Mouse (Mus musculus) Patski (cell line): ENCODE measurements at regions not wholly inside any gene's neighbourhood (a gene's known extent, or its start where the extent isn't known, plus 50 kb on each side); places are given as distances from the start of the nearest gene placed in this dataset.

Source experiments
- ATAC-seq: fragments of 100-300 bp; one replicate; pipeline ENCODE4 v1.8.0; 2021
- CTCF ChIA-PET: fragments of 350-600 bp; sonication (Branson Sonifier 250); formaldehyde crosslinking; loops from one replicate; lab custom pipeline; 2022; ENCODE audit warnings: inconsistent platforms; lab: Charles Lee
- POLR2A ChIA-PET: fragments of 350-600 bp; sonication (Branson Sonifier 250); formaldehyde crosslinking; loops from one replicate; lab custom pipeline; 2022; ENCODE audit warnings: antibody characterized with exemption, inconsistent platforms; lab: Charles Lee
- DNase-seq: peaks from one replicate; pipeline ENCODE4 v3.0.0-alpha.2; 2011; ENCODE audit warnings: low read depth, low spot score
- H3K27me3 ChIP-seq: fragments of 371-371 bp; one replicate; pipeline ENCODE4 v1.5.1; 2021
- CTCF ChIP-seq: fragments of 100-300 bp; IDR thresholded peaks from one replicate; pipeline ENCODE4 v1.5.1; 2021
- in situ Hi-C: fragments of 300-500 bp; cut with MboI; formaldehyde crosslinking; loops from 3 replicates; pipeline ENCODE4 v1.11.1; 2018; ENCODE audit warnings: low pct_unique_long_range_greater_than_20kb, mixed read lengths

- no peak for ATAC-seq
- ChIA-PET POLR2A (no interaction called here), CTCF (no interaction called here)
- H3K27me3 ChIP-seq, result no peaks in the 10 kb centered on the region
- no peak for DNase-seq
- in situ Hi-C loops, result loop anchor here (10.0 kb wide), 1 partner anchor 131 kb away; the partner anchor contains the start of gene Hs6st1
- TF ChIP-seq CTCF, result no peak
Observed at GRCm38 (mm10) chr1:35933511-35933910, 134.7 kb upstream of the Hs6st1 start.

- peak; percentile 69 for ATAC-seq
- no peaks in the 10 kb centered on the region for H3K27me3 ChIP-seq
- peak; percentile 27 for DNase-seq
- POLR2A ChIA-PET, result no interaction called here
- CTCF ChIA-PET, result interaction anchor here (1.7 kb wide), 1 partner anchor 10 kb away, joined by 4 read pairs; no protein-coding TSS in a partner anchor
- TF ChIP-seq CTCF, result no peak
- in situ Hi-C loops, result loop anchor here (10.0 kb wide), 1 partner anchor 130 kb away; the partner anchor contains the start of gene Hs6st1
Observed at GRCm38 (mm10) chr1:35935099-35935651, 133.0 kb upstream of the Hs6st1 start.

- no peak for TF ChIP-seq CTCF
- in situ Hi-C loops, result loop anchor here (10.0 kb wide), 1 partner anchor 128 kb away; the partner anchor contains the start of gene Hs6st1
- ATAC-seq (no peak), DNase-seq (no peak)
- H3K27me3 ChIP-seq, result no peaks in the 10 kb centered on the region
- CTCF ChIA-PET, result interaction anchor here (1.1 kb wide), 1 partner anchor 10 kb away, joined by 5 read pairs; no protein-coding TSS in a partner anchor
- POLR2A ChIA-PET, result no interaction called here
Observed at GRCm38 (mm10) chr1:35936362-35937093, 131.7 kb upstream of the Hs6st1 start.

DNA sequence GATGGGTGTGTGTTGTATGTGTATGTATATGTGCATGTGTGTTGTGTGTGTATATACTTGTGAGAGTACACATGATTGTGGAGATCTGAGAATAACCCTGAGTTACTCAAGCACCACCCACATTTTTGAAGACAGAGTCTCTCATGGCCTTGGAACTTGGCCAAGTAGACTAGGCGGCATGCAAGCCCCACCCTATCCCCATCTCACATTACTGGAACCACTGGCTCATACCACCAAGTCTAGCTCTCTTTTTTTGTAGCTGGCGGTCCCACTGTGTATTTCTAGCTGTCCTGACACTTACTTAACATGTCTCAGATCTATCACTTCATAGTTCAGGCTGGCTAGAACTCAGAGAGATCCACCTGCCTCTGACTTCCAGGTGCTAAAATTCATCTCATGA is 128.0 kb upstream of the Hs6st1 start:
- in situ Hi-C loops, result loop anchor here (10.0 kb wide), 1 partner anchor 65 kb away; no protein-coding TSS in a partner anchor
- no peak for TF ChIP-seq CTCF
- DNase-seq (no peak), ATAC-seq (no peak)
- no peaks in the 10 kb centered on the region for H3K27me3 ChIP-seq
- POLR2A ChIA-PET, result no interaction called here
- CTCF ChIA-PET, result no interaction called here

- no peak for DNase-seq
Observed at GRCm38 (mm10) chr1:35941642-35942077, 126.5 kb upstream of the Hs6st1 start.

GRCm38 (mm10) chr1:35942222-35942621 is 126.0 kb upstream of the Hs6st1 start:
- DNase-seq, result no peak
- in situ Hi-C loops, result loop anchor here (10.0 kb wide), 1 partner anchor 63 kb away; no protein-coding TSS in a partner anchor

More at GRCm38 (mm10) chr1:35941642-35942077, 126.5 kb upstream of the Hs6st1 start:
- in situ Hi-C loops, result loop anchor here (10.0 kb wide), 1 partner anchor 63 kb away; no protein-coding TSS in a partner anchor
- ChIA-PET CTCF (no interaction called here), POLR2A (no interaction called here)
- no peaks in the 10 kb centered on the region for H3K27me3 ChIP-seq
- ATAC-seq, result no peak
- no peak for TF ChIP-seq CTCF

GRCm38 (mm10) chr1:35943800-35944199 is 124.4 kb upstream of the Hs6st1 start:
- ATAC-seq, result no peak
- ChIA-PET POLR2A (no interaction called here), CTCF (no interaction called here)
- in situ Hi-C loops, result loop anchor here (10.0 kb wide), 1 partner anchor 61 kb away; no protein-coding TSS in a partner anchor
- no peak for DNase-seq
- no peaks in the 10 kb centered on the region for H3K27me3 ChIP-seq
- TF ChIP-seq CTCF, result no peak

More at GRCm38 (mm10) chr1:35942222-35942621, 126.0 kb upstream of the Hs6st1 start:
- no peak for TF ChIP-seq CTCF
- H3K27me3 ChIP-seq, result no peaks in the 10 kb centered on the region
- ChIA-PET POLR2A (no interaction called here), CTCF (no interaction called here)
- no peak for ATAC-seq

- no peak for DNase-seq
- ChIA-PET CTCF (interaction anchor here (1.4 kb wide), 1 partner anchor 9 kb away, joined by 4 read pairs; no protein-coding TSS in a partner anchor), POLR2A (no interaction called here)
- no peak for TF ChIP-seq CTCF
- in situ Hi-C loops, result loop anchor here (10.0 kb wide), 1 partner anchor 60 kb away; no protein-coding TSS in a partner anchor
- H3K27me3 ChIP-seq, result no peaks in the 10 kb centered on the region
- ATAC-seq, result no peak
Observed at GRCm38 (mm10) chr1:35944376-35944775, 123.8 kb upstream of the Hs6st1 start.

- no peak for ATAC-seq
- DNase-seq, result no peak
- ChIA-PET CTCF (interaction anchor here (1.4 kb wide), 1 partner anchor 10 kb away, joined by 4 read pairs; no protein-coding TSS in a partner anchor), POLR2A (no interaction called here)
- H3K27me3 ChIP-seq, result no peaks in the 10 kb centered on the region
- in situ Hi-C loops, result loop anchor here (10.0 kb wide), 1 partner anchor 60 kb away; no protein-coding TSS in a partner anchor
- no peak for TF ChIP-seq CTCF
Observed at GRCm38 (mm10) chr1:35944849-35945248, 123.4 kb upstream of the Hs6st1 start.

- TF ChIP-seq CTCF, result no peak
- CTCF ChIA-PET, result interaction anchor here (1.4 to 1.7 kb wide), 2 partner anchors 9 to 11 kb away, joined by 4 to 5 read pairs; no protein-coding TSS in a partner anchor
- ATAC-seq, result no peak
- no peaks in the 10 kb centered on the region for H3K27me3 ChIP-seq
- DNase-seq, result no peak
- in situ Hi-C loops, result loop anchor here (10.0 kb wide), 1 partner anchor 59 kb away; no protein-coding TSS in a partner anchor
- POLR2A ChIA-PET, result no interaction called here
Observed at GRCm38 (mm10) chr1:35945596-35945995, 122.6 kb upstream of the Hs6st1 start.
